Mouse (Mus musculus) adipose tissue, adult 10 weeks (tissue): ENCODE data around the gene Fam76a. TPM values are rescaled to one million over a fixed set of nuclear protein-coding genes. Genes with fewer than 3 reads are reported as not detected.

ENCODE experiments used
- polyA plus RNA-seq: library from polyadenylated mRNA; stranded (reverse); fragments of 350-450 nt; fragmentation: Illumina TruSeq; extraction: RNeasy Lipid Tissue Mini Kit (QIAGEN cat#74804); gene quantifications from one replicate; pipeline ENCODE4 v1.2.3, GENCODE M21; 2014; ENCODE audit warnings: low read depth, low replicate concordance

Fam76a gene
- polyA plus RNA-seq = 26.7 TPM

DNA sequence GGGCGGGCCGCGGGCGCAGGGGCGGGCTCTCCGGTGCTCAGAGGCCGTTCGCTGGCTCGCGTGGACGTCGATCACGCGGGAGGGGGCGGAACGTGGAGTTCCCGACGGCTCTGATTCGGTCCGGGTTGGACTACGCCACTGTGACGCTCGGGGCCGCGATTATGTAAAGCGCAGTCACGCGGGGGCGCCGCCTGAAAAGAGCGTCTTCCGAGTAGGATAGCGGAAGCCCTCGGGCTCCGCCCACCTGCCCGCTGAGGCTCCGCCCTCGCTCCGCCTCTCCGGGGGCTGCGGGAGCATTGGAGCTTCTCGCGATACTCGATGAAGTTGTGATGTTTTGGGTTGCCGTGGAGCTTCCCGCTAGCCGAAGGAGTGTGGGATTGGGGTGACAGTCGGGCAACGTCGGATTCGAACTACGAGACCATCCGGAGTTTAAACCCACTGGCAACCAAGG lies at the start of gene Fam76a:
Gene Fam76a, minus strand, starts transcription at position 1 of the 451 bp plus-strand sequence.

DNA sequence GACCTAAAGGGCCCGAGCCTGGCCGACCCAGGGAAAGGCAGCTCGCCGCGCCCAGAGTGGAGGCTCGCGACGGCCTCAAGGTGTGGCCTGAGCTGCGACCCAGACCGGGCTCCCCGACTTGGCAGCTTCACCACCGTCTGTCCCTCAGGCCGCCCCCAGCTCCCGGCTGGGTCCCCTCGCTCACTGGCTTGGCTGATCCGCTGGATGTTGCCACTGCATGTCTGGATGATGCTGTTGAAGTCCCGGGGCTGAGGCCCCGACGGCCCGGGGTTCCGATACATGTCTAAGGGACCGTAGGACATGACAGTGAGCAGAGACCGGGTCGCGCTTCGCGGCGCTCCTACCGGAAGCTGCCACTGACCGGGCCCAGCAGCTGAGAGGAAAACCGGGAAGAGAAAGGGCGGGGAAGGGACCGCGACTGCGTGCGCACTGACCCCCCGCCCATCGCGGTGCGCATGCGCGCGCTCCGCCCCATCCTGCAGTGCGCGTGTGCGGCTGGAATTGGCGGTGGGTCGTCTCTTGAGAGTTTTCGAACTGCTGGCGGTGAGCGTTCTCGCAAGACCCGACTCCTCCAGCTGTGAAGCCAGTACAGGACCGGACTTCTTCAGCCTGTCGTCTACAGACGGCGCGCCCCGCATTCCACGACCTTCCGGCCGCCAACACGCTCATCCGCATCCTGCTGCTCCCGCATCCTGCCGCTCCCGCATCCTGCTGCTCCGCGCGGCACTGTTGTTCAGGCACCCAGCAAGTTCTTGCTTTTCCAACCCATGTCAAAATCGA lies 38.1 kb downstream of the Fam76a start, which contains the start of gene Stx12:
Gene Stx12, minus strand, starts transcription at position 446 of the 780 bp plus-strand sequence.

Other genes with a start within 250 kb of the Fam76a start
- 5.3 TPM for gene Xkr8, start 190.0 kb downstream of the Fam76a start, polyA plus RNA-seq
- gene Smpdl3b, start 165.3 kb downstream of the Fam76a start, polyA plus RNA-seq = 15.6 TPM
- gene Rpa2, start 154.2 kb downstream of the Fam76a start, polyA plus RNA-seq = 18.4 TPM
- 7.7 TPM for gene Themis2, start 126.2 kb downstream of the Fam76a start, polyA plus RNA-seq
- 24.2 TPM for gene Ppp1r8, start 79.4 kb downstream of the Fam76a start, polyA plus RNA-seq
- 56.9 TPM for gene Stx12, start 38.0 kb downstream of the Fam76a start, polyA plus RNA-seq
- gene Fgr, start 51.5 kb upstream of the Fam76a start, polyA plus RNA-seq = 2.7 TPM
- gene Ahdc1, start 88.7 kb upstream of the Fam76a start, polyA plus RNA-seq = 27.0 TPM
- gene Wasf2, start 207.9 kb upstream of the Fam76a start, polyA plus RNA-seq = 42.6 TPM